Mouse (Mus musculus) CH12.LX (cell line): ENCODE results near the gene Utp14b.

ENCODE experiments used
- CHD1 ChIP-seq: IDR thresholded peaks from 2 replicates; pipeline ENCODE4 v1.6.1; 2012; ENCODE audit warnings: low read depth, low read length, improper control_type of control experiment, inconsistent platforms
- CHD2 ChIP-seq: IDR thresholded peaks from 2 replicates; pipeline ENCODE4 v1.6.1; 2011; ENCODE audit warnings: low read length, improper control_type of control experiment
- CTCF ChIP-seq, 2 experiments: IDR thresholded peaks in 1 of 2; conservative IDR thresholded peaks in 1 of 2; 2 replicates each; pipeline ENCODE4 v1.5.1; 2011 to 2012; ENCODE audit warnings: low read depth in 2 of 2, low read length in 2 of 2, improper control_type of control experiment in 1 of 2, inconsistent platforms in 1 of 2, mild to moderate bottlenecking in 1 of 2, moderate library complexity in 1 of 2
- HCFC1 ChIP-seq: IDR thresholded peaks from 2 replicates; pipeline ENCODE4 v1.6.1; 2012; ENCODE audit warnings: low read depth, mild to moderate bottlenecking, inconsistent platforms, low read length, improper control_type of control experiment
- POLR2A ChIP-seq: IDR thresholded peaks from 2 replicates; pipeline ENCODE4 v1.6.1; 2011; ENCODE audit warnings: low read depth, mild to moderate bottlenecking, improper control_type of control experiment, low read length
- TBP ChIP-seq: conservative IDR thresholded peaks from 2 replicates; pipeline ENCODE4 v1.6.1; 2011; ENCODE audit warnings: low read depth, low read length, improper control_type of control experiment

GRCm38 (mm10) chr1:78698138-78698537 lies 40.3 kb downstream of the Utp14b start:
- TF ChIP-seq HCFC1: no peak
- TF ChIP-seq CHD1: no peak
- no peak for TF ChIP-seq CHD2
- no peak for TF ChIP-seq CTCF (conservative IDR thresholded peaks at IDR 0.05 in 1 of 2, IDR thresholded peaks at IDR 0.05 in 1 of 2; ENCODE audit: low read depth in 2 of 2, low read length in 2 of 2)
- no peak for TF ChIP-seq TBP
- no peak for TF ChIP-seq POLR2A
